Mouse (Mus musculus) midbrain, embryonic 11.5 days (tissue): ENCODE results near the gene Hgd. TPM values are rescaled to one million over a fixed set of nuclear protein-coding genes. Genes with fewer than 3 reads are reported as not detected.

Experiments
- ATAC-seq: fragments of 200-750 bp; cut with Nextera tagmentation; 2 replicates; pipeline ENCODE4 v1.8.0; 2017; ENCODE audit warnings: moderate TSS enrichment, moderate library complexity; ENCODE audit not compliant: low FRiP score
- DNase-seq: peaks from one replicate; pipeline ENCODE4 v3.0.0; 2015; ENCODE audit warnings: low spot score; ENCODE audit errors: missing footprints
- H3K27ac ChIP-seq: fragments of 300-500 bp; sonication (generic); 2 replicates; pipeline ENCODE4 v1.5.1; 2014; ENCODE audit warnings: low read depth, low read length
- H3K27me3 ChIP-seq: fragments of 300-500 bp; sonication (generic); 2 replicates; pipeline ENCODE4 v1.6.1; 2014; ENCODE audit warnings: mild to moderate bottlenecking, low read length, moderate library complexity, mixed read lengths; ENCODE audit not compliant: control insufficient read depth, insufficient read depth
- H3K36me3 ChIP-seq: fragments of 300-500 bp; sonication (generic); 2 replicates; pipeline ENCODE4 v1.6.1; 2014; ENCODE audit warnings: mild to moderate bottlenecking, low read length, moderate library complexity, mixed read lengths; ENCODE audit not compliant: control insufficient read depth, insufficient read depth
- H3K4me1 ChIP-seq: fragments of 300-500 bp; sonication (generic); 2 replicates; pipeline ENCODE4 v1.6.1; 2014; ENCODE audit warnings: low read length; ENCODE audit not compliant: control insufficient read depth, insufficient read depth
- H3K4me2 ChIP-seq: fragments of 300-500 bp; sonication (generic); 2 replicates; pipeline ENCODE4 v1.6.1; 2014; ENCODE audit warnings: mild to moderate bottlenecking, moderate library complexity
- H3K4me3 ChIP-seq: fragments of 300-500 bp; sonication (generic); 2 replicates; pipeline ENCODE4 v1.5.1; 2014; ENCODE audit warnings: low read depth, low read length
- H3K9ac ChIP-seq: fragments of 300-500 bp; sonication (generic); 2 replicates; pipeline ENCODE4 v1.6.1; 2014; ENCODE audit warnings: low read length
- H3K9me3 ChIP-seq: fragments of 300-500 bp; sonication (generic); 2 replicates; pipeline ENCODE4 v1.6.1; 2016; ENCODE audit warnings: low read length; ENCODE audit not compliant: control insufficient read depth
- WGBS: fragments of 180-500 bp; shearing (Covaris S2); extraction: QIAGEN DNeasy Blood & Tissue Kit; methylation state at CpG from one replicate; pipeline ENCODE4 v1.1.7; 2014; 5-methylcytosine and 5-hydroxymethylcytosine counted together
- polyA plus RNA-seq: library from polyadenylated mRNA; unstranded; fragments of >200 nt; fragmentation: Nextera tagmentation; extraction: Ambion mirVana; gene quantifications from 2 replicates; pipeline ENCODE4 v1.2.1, GENCODE M21; 2014

Gene Hgd
- 0.29 and 0.39 TPM in 2 replicates for polyA plus RNA-seq

GRCm38 (mm10) chr16:37579994-37580393 lies at the start of gene Hgd:
TSS of gene Hgd (plus strand) at chr16:37580153.
- H3K27me3 ChIP-seq: no peaks in the 10 kb centered on the region
- H3K4me2 ChIP-seq: no peak within 1 kb of the TSS
- H3K27ac ChIP-seq: no peak within 1 kb of the TSS; the same call in 1 of the 2 replicates
- no peaks in the 10 kb centered on the region for H3K36me3 ChIP-seq
- ATAC-seq (no peak), DNase-seq (peak; percentile 17)
- H3K4me1 ChIP-seq: peaks cover 24% of the 10 kb centered on the region
- no peaks in the 10 kb centered on the region for H3K9me3 ChIP-seq
- H3K9ac ChIP-seq: no peak within 1 kb of the TSS
- H3K4me3 ChIP-seq: no peak within 1 kb of the TSS
- 81% methylated on average over 4 of the region's 4 CpGs for WGBS

GRCm38 (mm10) chr16:37530170-37530569 lies 49.8 kb upstream of the Hgd start:
- Histone ChIP-seq H3K4me1 (peaks cover 4% of the 10 kb centered on the region), H3K9me3 (no peaks in the 10 kb centered on the region), H3K4me2 (no peak overlapping the region), H3K27me3 (no peaks in the 10 kb centered on the region), H3K9ac (no peak overlapping the region), H3K36me3 (0 out of 2 replicates have a peak, but pooled peaks cover 3% of the 10 kb centered on the region), H3K4me3 (no peak overlapping the region), H3K27ac (no peak overlapping the region)
- ATAC-seq (no peak), DNase-seq (no peak)
- 91% methylated on average over 6 of the region's 6 CpGs for WGBS

GRCm38 (mm10) chr16:37532046-37532445 lies 47.9 kb upstream of the Hgd start:
- no peaks in the 10 kb centered on the region for H3K9me3 ChIP-seq
- no peak overlapping the region for H3K27ac ChIP-seq
- H3K9ac ChIP-seq: no peak overlapping the region
- no peak for ATAC-seq
- WGBS: 95% methylated on average over 1 of the region's 1 CpGs
- peaks cover 6% of the 10 kb centered on the region; the same call in 1 of the 2 replicates for H3K36me3 ChIP-seq
- no peak overlapping the region for H3K4me3 ChIP-seq
- no peaks in the 10 kb centered on the region for H3K27me3 ChIP-seq
- DNase-seq: no peak
- H3K4me1 ChIP-seq: peaks cover 4% of the 10 kb centered on the region
- H3K4me2 ChIP-seq: no peak overlapping the region

GRCm38 (mm10) chr16:37533369-37534068 lies 46.4 kb upstream of the Hgd start:
- no peak overlapping the region for H3K4me3 ChIP-seq
- H3K27ac ChIP-seq: no peak overlapping the region
- peaks cover 7% of the 10 kb centered on the region for H3K4me1 ChIP-seq
- no peaks in the 10 kb centered on the region for H3K27me3 ChIP-seq
- peaks cover 6% of the 10 kb centered on the region; the same call in 1 of the 2 replicates for H3K36me3 ChIP-seq
- no peaks in the 10 kb centered on the region for H3K9me3 ChIP-seq
- H3K9ac ChIP-seq: no peak overlapping the region
- H3K4me2 ChIP-seq: no peak overlapping the region
- no peak for ATAC-seq
- DNase-seq: no peak
- 93% methylated on average over 8 of the region's 8 CpGs for WGBS

- Histone ChIP-seq H3K27ac (peak overlapping the region; percentile 67), H3K4me2 (peak overlapping the region; percentile 78)
- under 1% methylated on average over 22 of the region's 22 CpGs for WGBS
Observed at GRCm38 (mm10) chr16:37539240-37539610, 40.7 kb upstream of the Hgd start.

GRCm38 (mm10) chr16:37539611-37540580 lies 40.1 kb upstream of the Hgd start, which contains the start of the genes Gtf2e1 and Rabl3:
TSS of gene Gtf2e1 (minus strand) at chr16:37539789.
TSS of gene Rabl3 (plus strand) at chr16:37539885.
- Histone ChIP-seq H3K9ac (peak within 1 kb of the TSS; percentile 93), H3K36me3 (peaks cover 3% of the 10 kb centered on the region; the same call in 1 of the 2 replicates), H3K4me1 (peaks cover 19% of the 10 kb centered on the region), H3K27ac (peak within 1 kb of the TSS; percentile 74), H3K4me2 (peak within 1 kb of the TSS; percentile 78), H3K27me3 (no peaks in the 10 kb centered on the region), H3K9me3 (no peaks in the 10 kb centered on the region), H3K4me3 (peak within 1 kb of the TSS; percentile 79)
- peak; percentile 99 for DNase-seq
- WGBS: 2% methylated on average over 41 of the region's 41 CpGs
- ATAC-seq: peak; percentile 99

More at GRCm38 (mm10) chr16:37539240-37539610, 40.7 kb upstream of the Hgd start:
- H3K27me3 ChIP-seq: no peaks in the 10 kb centered on the region
- H3K9ac ChIP-seq: peak overlapping the region; percentile 93
- H3K4me1 ChIP-seq: peaks cover 19% of the 10 kb centered on the region
- peaks cover 3% of the 10 kb centered on the region; the same call in 1 of the 2 replicates for H3K36me3 ChIP-seq
- DNase-seq: peak; percentile 97
- no peaks in the 10 kb centered on the region for H3K9me3 ChIP-seq
- peak; percentile 71 for ATAC-seq
- peak overlapping the region; percentile 79 for H3K4me3 ChIP-seq

- Histone ChIP-seq H3K27me3 (no peaks in the 10 kb centered on the region), H3K9me3 (no peaks in the 10 kb centered on the region), H3K4me2 (peak overlapping the region; percentile 66; the same call in 1 of the 2 replicates), H3K27ac (no peak overlapping the region), H3K9ac (no peak overlapping the region; the same call in 1 of the 2 replicates), H3K36me3 (no peaks in the 10 kb centered on the region), H3K4me1 (peaks cover 19% of the 10 kb centered on the region), H3K4me3 (no peak overlapping the region; the same call in 1 of the 2 replicates)
- 90% methylated on average over 6 of the region's 6 CpGs for WGBS
- no peak for DNase-seq
- ATAC-seq: no peak
Observed at GRCm38 (mm10) chr16:37540776-37541175, 39.2 kb upstream of the Hgd start.

GRCm38 (mm10) chr16:37546312-37546711 lies 33.6 kb upstream of the Hgd start:
- Histone ChIP-seq H3K4me2 (no peak overlapping the region), H3K9ac (no peak overlapping the region), H3K9me3 (no peaks in the 10 kb centered on the region), H3K27ac (no peak overlapping the region), H3K27me3 (no peaks in the 10 kb centered on the region), H3K4me1 (no peaks in the 10 kb centered on the region), H3K4me3 (no peak overlapping the region), H3K36me3 (no peaks in the 10 kb centered on the region)
- WGBS: 70% methylated on average over 5 of the region's 5 CpGs
- DNase-seq (no peak), ATAC-seq (no peak)
